In the genomic region with DNA sequence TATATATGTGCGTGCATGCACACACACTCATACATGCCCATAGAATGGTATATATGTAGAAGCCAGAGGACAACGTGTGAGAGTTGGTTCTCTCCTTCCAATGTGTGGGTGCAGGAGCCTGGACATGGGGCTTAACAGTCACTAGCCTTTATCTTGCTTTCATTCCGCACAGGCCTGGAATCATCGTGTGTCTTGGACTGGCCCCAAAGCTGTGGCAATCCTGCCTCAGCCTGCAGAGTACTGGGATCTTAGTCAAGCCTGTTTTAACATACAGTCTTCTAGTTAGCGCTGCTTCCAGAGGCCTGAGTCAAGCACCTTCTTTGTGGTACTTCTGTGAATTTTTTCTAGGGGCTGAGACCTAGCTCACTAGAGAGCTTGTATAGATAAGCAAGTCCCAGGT, we compare ENCODE assay signal across 29 mouse cellular contexts.
DNase-seq lines count a peak whose midpoint lies in the region; ATAC-seq and TF ChIP-seq lines count a peak whose summit lies in the region.
"Had no signal": no experiment of that assay in that cellular context is flagged by ENCODE, and none has a peak within 500 bp of the region (broad histone marks: within the 10 kb centered on the region; RNA-seq: fewer than 3 reads in every experiment).

No protein-coding gene starts in this region.

- H3K27ac ChIP-seq in stomach, postnatal 0 days (replicated peaks) = peak overlapping the region; percentile 42
- H3K27ac ChIP-seq: gastrocnemius, adult 2 months; limb, embryonic 12.5 days; neural tube, embryonic 12.5 days had no signal

- 0 out of 2 replicates have a peak, but pooled peaks cover 2% of the 10 kb centered on the region for H3K4me1 ChIP-seq in stomach, postnatal 0 days (replicated peaks; ENCODE audit: control insufficient read depth, insufficient read depth)
- H3K4me1 ChIP-seq: limb, embryonic 12.5 days; neural tube, embryonic 12.5 days had no signal

- no peak overlapping the region for H3K4me3 ChIP-seq in stomach, postnatal 0 days (ENCODE audit: low read depth, low read length)
- H3K4me3 ChIP-seq: erythroblast, embryonic 14.5 days; gastrocnemius, adult 2 months; limb, embryonic 12.5 days; myocyte; neural tube, embryonic 12.5 days had no signal

- H3K9ac ChIP-seq in stomach, postnatal 0 days (ENCODE audit: low read length) = no peak overlapping the region
- H3K9ac ChIP-seq: limb, embryonic 12.5 days; liver, postnatal 0 days; neural tube, embryonic 12.5 days had no signal

- TF ChIP-seq CTCF in stomach, postnatal 0 days (IDR thresholded peaks at IDR 0.05; ENCODE audit: low read depth) = no peak

- no peak overlapping the region for H3K4me2 ChIP-seq in stomach, postnatal 0 days (replicated peaks; ENCODE audit: low read depth)
- H3K4me2 ChIP-seq: limb, embryonic 12.5 days; liver, embryonic 11.5 days; midbrain, embryonic 11.5 days; neural tube, embryonic 12.5 days had no signal

- H3K36me3 ChIP-seq in stomach, postnatal 0 days (ENCODE audit: control insufficient read depth, insufficient read depth, low read length) = no peaks in the 10 kb centered on the region
- H3K36me3 ChIP-seq: limb, embryonic 12.5 days; neural tube, embryonic 12.5 days had no signal

- ATAC-seq in stomach, postnatal 0 days (ENCODE audit: low FRiP score, low TSS enrichment) = peak; percentile 77
- ATAC-seq: activated CD4-positive, CD25-positive, alpha-beta regulatory T cell, adult 4 months; CD4-positive, CD25-positive, alpha-beta regulatory T cell, adult 4 months; forebrain, embryonic 16.5 days; hindbrain, embryonic 16.5 days; liver, postnatal 0 days had no signal

- WGBS in stomach, postnatal 0 days = 65% methylated on average over 5 of the region's 5 CpGs

- DNase-seq in adrenal gland, postnatal 36 days = peak; percentile 18 to 46
- no peak for DNase-seq in adrenal gland, adult 8-10 months
- peak; percentile 15 for DNase-seq in urinary bladder, postnatal 14 days (ENCODE audit: low spot score)
- DNase-seq in urinary bladder, postnatal 10 days (ENCODE audit: low spot score) = no peak
- peak; percentile 78 for DNase-seq in gonadal fat pad, adult 2 months (ENCODE audit: low read depth)
- peak; percentile 61 for DNase-seq in stomach, postnatal 0 days (ENCODE audit: low spot score)
- no peak for DNase-seq in heart, postnatal 4 days
- DNase-seq: cerebellum, adult 11-12 months; cerebellum, adult 9-11 months; gastrocnemius, adult 2 months; heart, postnatal 14 days; kidney, adult 11 months; kidney, postnatal 14 days; layer of hippocampus, adult 9-11 months; liver, postnatal 0 days; lung, postnatal 36 days; right cerebral cortex, postnatal 14 days; thymus, adult 18-20 months; thymus, postnatal 25 days had no signal

- H3K9me3 ChIP-seq in stomach, postnatal 0 days (ENCODE audit: control insufficient read depth, low read length) = no peaks in the 10 kb centered on the region
- H3K9me3 ChIP-seq: limb, embryonic 12.5 days; neural tube, embryonic 12.5 days had no signal

- no peaks in the 10 kb centered on the region for H3K27me3 ChIP-seq in stomach, postnatal 0 days (ENCODE audit: control insufficient read depth, insufficient read depth, low read length)
- H3K27me3 ChIP-seq: limb, embryonic 12.5 days; neural tube, embryonic 12.5 days had no signal

- no peak for TF ChIP-seq EP300 in stomach, postnatal 0 days (optimal IDR thresholded peaks at IDR 0.05)

Comparison
In these comparisons a context has a peak if more than half of its experiments do, and no peak if none do; other contexts are left out.
1. DNase-seq: peak in adrenal gland, postnatal 36 days (2 of 2), urinary bladder, postnatal 14 days (single experiment), gonadal fat pad, adult 2 months (single experiment) and stomach, postnatal 0 days (single experiment); none in adrenal gland, adult 8-10 months (single experiment), urinary bladder, postnatal 10 days (single experiment) and heart, postnatal 4 days (single experiment).